Mouse (Mus musculus) Patski (cell line): ENCODE results near the gene Kcne1. TPM values are rescaled to one million over a fixed set of nuclear protein-coding genes. Genes with fewer than 3 reads are reported as not detected.

Experiments
- ATAC-seq: fragments of 100-300 bp; one replicate; pipeline ENCODE4 v1.8.0; 2021
- CTCF ChIA-PET: fragments of 350-600 bp; sonication (Branson Sonifier 250); formaldehyde crosslinking; loops from one replicate; lab custom pipeline; 2022; ENCODE audit warnings: inconsistent platforms; lab: Charles Lee
- POLR2A ChIA-PET: fragments of 350-600 bp; sonication (Branson Sonifier 250); formaldehyde crosslinking; loops from one replicate; lab custom pipeline; 2022; ENCODE audit warnings: antibody characterized with exemption, inconsistent platforms; lab: Charles Lee
- DNase-seq: peaks from one replicate; pipeline ENCODE4 v3.0.0-alpha.2; 2011; ENCODE audit warnings: low read depth, low spot score
- H3K27me3 ChIP-seq: fragments of 371-371 bp; one replicate; pipeline ENCODE4 v1.5.1; 2021
- CTCF ChIP-seq: fragments of 100-300 bp; IDR thresholded peaks from one replicate; pipeline ENCODE4 v1.5.1; 2021
- in situ Hi-C: fragments of 300-500 bp; cut with MboI; formaldehyde crosslinking; loops from 3 replicates; pipeline ENCODE4 v1.11.1; 2018; ENCODE audit warnings: low pct_unique_long_range_greater_than_20kb, mixed read lengths
- polyA plus RNA-seq: library from polyadenylated mRNA; unstranded; gene quantifications from one replicate; pipeline ENCODE4 v1.2.3, GENCODE M21; 2021

Gene Kcne1
- polyA plus RNA-seq = not detected

DNA sequence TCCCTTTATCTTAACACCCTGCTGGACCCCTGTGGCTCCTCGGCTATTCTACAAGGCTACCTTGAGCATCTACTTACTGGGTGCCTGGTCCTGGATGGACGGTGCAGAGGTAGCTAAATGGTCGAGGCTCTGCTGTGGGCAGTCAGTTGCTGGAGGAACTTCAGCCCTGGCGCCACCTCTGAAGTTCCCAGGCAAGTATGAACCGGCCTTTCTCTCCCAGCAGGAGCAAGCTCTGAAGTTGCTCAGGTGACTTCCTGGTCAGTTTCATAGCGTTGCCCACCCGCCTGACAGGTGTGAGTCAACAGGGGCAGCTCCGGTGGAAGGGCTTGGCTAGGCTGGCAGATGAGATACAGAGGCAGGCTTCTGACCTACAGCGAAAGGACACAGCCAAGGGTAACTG is at the start of gene Kcne1:
Kcne1 (minus strand) TSS at position 240 of the 400 bp plus-strand sequence.
- peaks cover 7% of the 10 kb centered on the region for H3K27me3 ChIP-seq
- POLR2A ChIA-PET = interaction anchor here (1.0 kb wide), 1 partner anchor 11 kb away, joined by 3 read pairs; no protein-coding TSS in a partner anchor
- ATAC-seq = no peak

GRCm38 (mm10) chr16:92407883-92408282 is 48.6 kb upstream of the Kcne1 start:
- no peak for TF ChIP-seq CTCF
- ChIA-PET CTCF (no interaction called here), POLR2A (interaction anchor here (1.0 kb wide), 1 partner anchor 8 kb away, joined by 4 read pairs; no protein-coding TSS in a partner anchor)
- no peak for DNase-seq
- H3K27me3 ChIP-seq = no peaks in the 10 kb centered on the region
- in situ Hi-C loops = no loop called here
- peak; percentile 49 for ATAC-seq

More for the DNA sequence above, at the start of gene Kcne1:
- CTCF ChIA-PET = no interaction called here
- TF ChIP-seq CTCF = no peak
- in situ Hi-C loops = no loop called here
- no peak for DNase-seq

DNA sequence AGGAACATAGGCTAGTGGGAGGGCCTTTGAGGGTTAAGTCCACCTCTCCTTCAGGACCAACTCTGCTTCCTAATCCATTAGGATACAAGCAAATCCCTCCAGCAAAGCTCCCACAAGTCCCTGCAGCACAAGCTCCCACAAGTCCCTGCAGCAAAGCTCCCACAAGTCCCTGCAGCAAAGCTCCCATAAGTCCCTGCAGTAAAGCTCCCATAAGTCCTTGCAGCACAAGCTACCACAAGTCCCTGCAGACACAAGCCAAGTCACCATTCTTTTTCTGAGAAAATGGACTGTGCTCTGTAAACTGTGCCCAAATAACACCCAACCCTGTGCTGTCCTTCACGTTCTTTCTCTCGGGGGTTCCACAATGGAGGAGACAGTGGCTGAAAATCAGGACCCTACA is 44.9 kb upstream of the Kcne1 start:
- CTCF ChIA-PET = no interaction called here
- in situ Hi-C loops = no loop called here
- TF ChIP-seq CTCF = no peak
- DNase-seq (no peak), ATAC-seq (no peak)
- POLR2A ChIA-PET = no interaction called here
- no peaks in the 10 kb centered on the region for H3K27me3 ChIP-seq

GRCm38 (mm10) chr16:92403069-92403468 is 43.8 kb upstream of the Kcne1 start:
- DNase-seq = no peak
- in situ Hi-C loops = no loop called here
- TF ChIP-seq CTCF = no peak
- POLR2A ChIA-PET = no interaction called here
- no peak for ATAC-seq
- no peaks in the 10 kb centered on the region for H3K27me3 ChIP-seq
- CTCF ChIA-PET = interaction anchor here (1.5 to 1.8 kb wide), 3 partner anchors 9 to 53 kb away, joined by 4 to 6 read pairs (median 6); no protein-coding TSS in a partner anchor

- no peak for DNase-seq
- H3K27me3 ChIP-seq = no peaks in the 10 kb centered on the region
- no peak for TF ChIP-seq CTCF
- CTCF ChIA-PET = interaction anchor here (1.5 to 1.8 kb wide), 3 partner anchors 10 to 53 kb away, joined by 4 to 6 read pairs (median 6); no protein-coding TSS in a partner anchor
- in situ Hi-C loops = no loop called here
- no peak for ATAC-seq
- POLR2A ChIA-PET = interaction anchor here (0.6 kb wide), 1 partner anchor 19 kb away, joined by 5 read pairs; no protein-coding TSS in a partner anchor
Observed at GRCm38 (mm10) chr16:92402216-92402615, 42.9 kb upstream of the Kcne1 start.

- ChIA-PET POLR2A (no interaction called here), CTCF (interaction anchor here (0.8 to 2.2 kb wide), 5 partner anchors 10 to 43 kb away, joined by 3 to 8 read pairs (median 4); no protein-coding TSS in a partner anchor)
- ATAC-seq (no peak), DNase-seq (no peak)
- H3K27me3 ChIP-seq = no peaks in the 10 kb centered on the region
- in situ Hi-C loops = no loop called here
- TF ChIP-seq CTCF = no peak
Observed at GRCm38 (mm10) chr16:92401206-92401605, 41.9 kb upstream of the Kcne1 start.

GRCm38 (mm10) chr16:92399490-92400458 is 40.5 kb upstream of the Kcne1 start:
- peak; percentile 99 for DNase-seq
- ChIA-PET CTCF (interaction anchor here (0.7 to 2.2 kb wide), 5 partner anchors 20 to 65 kb away, joined by 3 to 8 read pairs (median 4); no protein-coding TSS in a partner anchor), POLR2A (interaction anchor here (0.7 to 1.8 kb wide), 6 partner anchors 9 to 1103 kb away, joined by 3 to 7 read pairs (median 4); no protein-coding TSS in a partner anchor)
- peak; percentile 84 for ATAC-seq
- H3K27me3 ChIP-seq = no peaks in the 10 kb centered on the region
- no peak for TF ChIP-seq CTCF
- in situ Hi-C loops = loop anchor here (5.0 kb wide), 1 partner anchor 43 kb away; no protein-coding TSS in a partner anchor

DNA sequence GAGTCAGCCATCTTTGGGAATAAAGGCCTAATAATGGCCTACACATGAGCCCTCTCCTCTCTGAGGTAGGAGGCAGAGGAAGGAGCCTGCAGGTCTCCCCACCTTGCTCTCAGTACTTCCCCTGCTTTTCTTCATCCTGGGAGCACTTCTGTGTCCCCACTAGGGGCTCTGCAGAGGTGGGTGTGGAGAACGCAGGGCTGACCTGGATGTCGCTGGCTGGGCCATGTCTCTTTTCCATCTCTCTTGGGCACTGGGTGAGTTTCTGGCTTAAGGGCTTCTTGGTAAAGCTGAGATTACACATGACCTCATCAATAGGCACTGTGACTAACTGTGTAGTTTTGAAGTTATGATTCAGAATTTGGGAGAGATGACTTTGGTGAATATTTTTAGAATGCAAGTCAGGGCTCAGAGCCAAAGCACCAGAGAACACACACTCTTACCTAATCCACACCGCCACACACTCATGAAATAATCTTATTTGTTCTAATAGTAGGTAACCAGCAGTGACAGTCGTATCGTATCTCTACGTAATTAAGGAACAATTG is 39.4 kb upstream of the Kcne1 start:
- in situ Hi-C loops = loop anchor here (5.0 kb wide), 1 partner anchor 44 kb away; no protein-coding TSS in a partner anchor

GRCm38 (mm10) chr16:92397745-92398573 is 38.7 kb upstream of the Kcne1 start:
- CTCF ChIA-PET = interaction anchor here (0.7 to 2.1 kb wide), 9 partner anchors 10 to 60 kb away, joined by 3 to 8 read pairs (median 3); no protein-coding TSS in a partner anchor
- ATAC-seq (no peak), DNase-seq (peak; percentile 83)

More for the DNA sequence above, 39.4 kb upstream of the Kcne1 start:
- no peak for ATAC-seq
- no peak for TF ChIP-seq CTCF
- DNase-seq = no peak
- H3K27me3 ChIP-seq = no peaks in the 10 kb centered on the region
- POLR2A ChIA-PET = interaction anchor here (1.1 to 1.8 kb wide), 3 partner anchors 8 to 41 kb away, joined by 3 to 7 read pairs (median 7); no protein-coding TSS in a partner anchor
- CTCF ChIA-PET = interaction anchor here (1.1 to 2.2 kb wide), 3 partner anchors 11 to 45 kb away, joined by 4 to 8 read pairs (median 4); no protein-coding TSS in a partner anchor

More at GRCm38 (mm10) chr16:92397745-92398573, 38.7 kb upstream of the Kcne1 start:
- POLR2A ChIA-PET = interaction anchor here (0.6 to 1.3 kb wide), 3 partner anchors 29 to 58 kb away, joined by 3 read pairs; no protein-coding TSS in a partner anchor
- no peak for TF ChIP-seq CTCF
- no peaks in the 10 kb centered on the region for H3K27me3 ChIP-seq
- in situ Hi-C loops = loop anchor here (5.0 kb wide), 1 partner anchor 44 kb away; no protein-coding TSS in a partner anchor
